Mouse (Mus musculus) adrenal gland, postnatal 14 days (tissue): ENCODE data around the gene Bcl7c. TPM values are rescaled to one million over a fixed set of nuclear protein-coding genes. Genes with fewer than 3 reads are reported as not detected.
"Not testable (repeated sequence)": the region's sequence is repeated elsewhere in the genome, so short reads cannot be mapped to it uniquely, and the experiment has no call there.

Source experiments
- DNase-seq: peaks from one replicate; pipeline ENCODE4 v3.0.0; 2021; ENCODE audit warnings: mixed read lengths
- long read RNA-seq, 2 experiments: library from polyadenylated mRNA; stranded (forward); transcript quantifications; one replicate each; pipeline ENCODE4 v2.0.0; 2021
- total RNA-seq: library from RNA; stranded (reverse); gene quantifications from 2 replicates; pipeline ENCODE4 v1.2.3, GENCODE M21; 2021

Gene Bcl7c
- 64.8 and 69.2 TPM in 2 replicates for total RNA-seq
- long read RNA-seq, experiment 1, transcript Bcl7c-201 (6 exons, 1,132 nt): major isoform, 64 of 75 reads
- long read RNA-seq, experiment 1, partial matches to known transcripts: 3 of 75 reads
- long read RNA-seq, experiment 1, other reads (novel, unspliced or antisense): 7 of 75 reads
- long read RNA-seq, experiment 2, transcript Bcl7c-201 (6 exons, 1,132 nt): major isoform, 42 of 54 reads
- long read RNA-seq, experiment 2, partial matches to known transcripts: 6 of 54 reads
- long read RNA-seq, experiment 2, other reads (novel, unspliced or antisense): 6 of 54 reads

DNA sequence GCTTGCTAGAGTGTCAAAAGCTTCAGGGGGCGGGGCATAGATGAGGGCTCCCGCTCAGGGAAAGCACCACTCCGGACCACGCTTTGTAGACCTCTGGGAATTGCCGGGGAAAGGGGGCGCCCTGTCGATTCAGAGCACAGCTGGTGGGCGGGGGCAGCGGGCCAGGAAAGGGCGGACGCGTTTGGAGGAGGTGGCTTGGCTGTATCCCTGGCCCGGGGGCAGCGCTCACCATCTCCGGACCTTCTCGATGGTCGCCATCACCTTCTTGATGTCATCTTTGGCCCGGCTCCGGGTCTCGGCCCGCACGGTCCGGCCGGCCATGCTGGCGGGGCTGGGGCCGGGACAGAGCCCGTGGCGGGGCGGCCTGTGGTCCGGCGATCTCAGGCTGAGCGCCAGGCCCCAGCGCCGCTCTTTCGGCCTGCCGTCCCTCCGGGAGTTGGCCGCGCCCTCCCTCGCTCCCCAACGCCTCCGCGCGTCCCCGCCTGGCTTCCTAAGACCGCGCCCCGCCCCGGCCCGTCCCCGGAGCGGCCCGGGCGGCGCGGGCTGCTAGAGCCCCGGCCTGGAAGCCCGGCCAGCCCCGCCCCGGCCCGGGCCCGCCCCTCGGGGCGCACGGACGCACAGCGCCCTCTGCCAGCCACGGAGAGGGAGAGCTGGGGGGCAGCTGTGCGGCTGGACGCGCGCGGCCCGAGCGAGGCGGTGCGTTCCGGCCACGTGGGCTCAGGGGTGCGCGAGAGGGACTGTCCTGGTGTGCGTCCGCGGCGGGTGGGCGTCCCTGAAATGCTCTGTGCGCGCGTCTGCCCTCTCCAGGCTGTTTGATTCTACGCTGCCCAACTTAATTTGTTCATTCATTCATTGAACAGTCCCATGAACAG, at the start of gene Bcl7c:
Gene Bcl7c (minus strand): TSS at position 727 of the 872 bp plus-strand sequence.
- DNase-seq: peak; percentile 96

DNA sequence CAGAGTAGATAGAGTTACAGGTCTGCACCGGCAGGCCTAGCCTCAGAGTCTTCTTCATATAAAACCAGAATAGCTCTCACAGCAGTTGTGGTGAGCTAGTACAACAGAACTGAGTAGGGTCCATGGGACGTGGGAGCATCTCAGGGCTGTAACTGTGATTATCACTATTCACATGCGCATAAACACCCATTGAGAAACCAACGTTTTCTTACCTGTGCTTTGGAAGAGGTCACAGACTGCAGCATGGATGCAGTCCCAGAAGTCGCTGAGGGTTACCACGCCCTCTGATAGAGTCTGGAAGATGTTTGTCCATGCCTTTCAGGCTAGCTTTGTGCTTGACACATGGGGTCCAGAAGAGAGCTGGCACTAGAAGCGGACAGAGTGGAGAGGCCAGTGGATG, 45.0 kb upstream of the Bcl7c start:
- no peak for DNase-seq

DNA sequence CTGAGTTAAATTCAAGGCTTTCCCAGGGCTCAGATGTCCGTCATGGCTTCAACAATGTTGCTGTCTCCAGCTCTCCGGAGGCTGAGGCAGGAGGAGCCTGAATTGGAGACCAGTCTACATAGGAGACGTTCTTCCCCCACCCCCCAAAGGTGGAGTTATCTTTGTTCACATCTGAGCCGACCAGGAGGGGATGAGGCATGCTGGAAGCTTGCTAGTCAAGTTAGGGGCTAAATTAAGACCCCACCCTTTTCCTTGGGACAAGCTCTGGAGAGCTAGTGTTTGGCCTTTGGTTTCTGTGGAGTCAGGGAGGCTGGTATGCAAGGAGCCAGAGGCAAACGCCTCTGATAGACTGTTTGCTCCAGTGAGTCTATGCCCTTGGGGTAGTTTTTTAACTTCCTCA, 44.4 kb upstream of the Bcl7c start:
- no peak for DNase-seq

DNA sequence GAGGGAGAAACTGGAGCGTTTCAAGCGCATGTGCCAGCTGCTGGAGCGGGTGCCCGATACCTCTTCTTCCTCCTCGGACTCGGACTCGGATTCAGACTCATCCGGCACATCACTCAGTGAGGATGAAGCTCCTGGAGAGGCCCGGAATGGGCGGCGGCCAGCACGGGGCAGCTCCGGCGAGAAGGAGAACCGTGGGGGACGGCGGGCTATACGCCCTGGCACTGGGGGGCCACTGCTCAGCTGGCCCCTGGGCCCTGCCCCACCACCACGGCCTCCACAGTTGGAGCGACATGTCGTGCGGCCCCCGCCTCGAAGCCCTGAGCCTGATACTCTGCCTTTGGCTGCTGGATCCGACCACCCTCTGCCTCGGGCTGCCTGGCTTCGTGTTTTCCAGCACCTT, 43.3 kb upstream of the Bcl7c start:
- DNase-seq: no peak

DNA sequence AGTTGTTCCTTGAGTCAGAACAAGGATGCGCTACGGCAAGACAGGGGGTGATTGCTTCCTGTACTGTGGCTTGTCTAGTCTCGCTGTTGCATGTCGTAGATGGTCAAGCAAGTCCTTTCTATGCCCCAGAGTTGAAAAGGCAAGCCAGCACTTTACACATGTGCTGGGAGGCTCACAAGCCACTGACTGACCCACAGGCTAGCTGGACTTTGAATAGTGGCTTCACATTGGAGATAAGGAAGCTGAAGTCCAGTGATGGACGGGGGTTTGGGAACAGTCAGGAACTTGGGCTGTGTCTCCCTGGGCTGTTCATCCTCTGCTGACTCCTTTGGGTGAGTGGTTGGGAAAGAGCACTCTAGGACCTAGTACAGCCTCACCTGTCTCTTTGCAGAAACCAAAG, 42.9 kb upstream of the Bcl7c start:
- DNase-seq: no peak

DNA sequence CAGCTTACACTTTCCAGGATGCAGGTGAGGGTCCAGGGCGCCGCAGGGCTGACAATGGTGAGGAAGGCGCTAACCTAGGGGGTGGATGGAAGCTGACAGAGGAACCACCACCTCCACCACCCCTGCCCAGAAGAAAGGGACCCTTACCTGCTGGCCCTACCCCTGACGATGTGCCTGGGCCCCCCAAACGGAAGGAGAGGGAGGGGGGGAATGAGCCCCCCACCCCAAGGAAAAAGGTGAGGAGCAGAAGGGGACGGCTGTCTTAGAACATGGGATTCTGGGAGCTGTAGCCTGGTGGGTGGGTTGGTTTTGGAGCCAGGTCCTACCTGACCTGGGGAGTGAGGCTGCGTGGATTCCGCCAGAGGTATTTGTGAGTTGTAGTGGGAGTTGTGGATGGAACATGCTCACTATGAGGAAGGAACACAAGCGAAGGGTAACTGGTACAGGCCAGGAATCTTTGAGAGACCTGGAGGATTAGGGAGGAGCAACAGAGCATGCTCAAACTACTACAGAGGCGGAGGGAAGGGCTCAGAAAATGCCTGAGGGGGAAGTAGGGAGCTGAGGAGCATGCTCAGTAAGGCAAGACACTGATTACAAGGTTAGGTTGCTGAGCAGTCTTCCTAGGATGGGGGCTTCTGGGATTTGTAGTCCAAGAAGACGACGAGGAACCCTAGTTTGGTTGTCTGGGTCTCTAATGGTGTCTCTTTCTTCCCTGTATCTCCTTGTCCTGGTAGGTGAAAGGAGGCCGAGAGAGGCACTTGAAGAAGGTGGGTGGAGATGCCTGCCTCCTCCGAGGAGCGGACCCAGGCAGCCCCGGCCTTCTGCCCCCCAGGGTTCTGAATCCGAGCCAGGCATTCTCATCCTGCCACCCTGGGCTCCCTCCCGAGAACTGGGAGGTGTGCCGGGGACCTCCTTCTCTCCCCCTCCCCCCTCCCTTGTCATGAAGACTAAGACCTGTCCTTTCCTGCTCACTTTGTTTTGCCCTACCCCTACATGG, 41.7 kb upstream of the Bcl7c start:
- no peak for DNase-seq

DNA sequence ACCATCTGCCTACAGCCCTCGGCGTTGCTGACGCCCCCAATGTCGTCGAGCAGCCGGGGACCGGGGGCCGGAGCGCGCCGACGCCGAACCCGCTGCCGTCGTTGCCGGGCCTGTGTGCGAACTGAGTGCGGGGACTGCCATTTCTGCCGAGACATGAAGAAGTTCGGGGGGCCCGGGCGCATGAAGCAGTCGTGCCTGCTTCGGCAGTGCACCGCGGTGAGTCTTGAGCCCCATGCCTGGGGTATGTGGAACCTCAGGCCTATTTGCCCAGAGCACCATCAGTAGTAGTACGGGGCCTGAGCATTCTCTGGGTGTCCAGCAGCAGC, 39.5 kb upstream of the Bcl7c start:
- no peak for DNase-seq

DNA sequence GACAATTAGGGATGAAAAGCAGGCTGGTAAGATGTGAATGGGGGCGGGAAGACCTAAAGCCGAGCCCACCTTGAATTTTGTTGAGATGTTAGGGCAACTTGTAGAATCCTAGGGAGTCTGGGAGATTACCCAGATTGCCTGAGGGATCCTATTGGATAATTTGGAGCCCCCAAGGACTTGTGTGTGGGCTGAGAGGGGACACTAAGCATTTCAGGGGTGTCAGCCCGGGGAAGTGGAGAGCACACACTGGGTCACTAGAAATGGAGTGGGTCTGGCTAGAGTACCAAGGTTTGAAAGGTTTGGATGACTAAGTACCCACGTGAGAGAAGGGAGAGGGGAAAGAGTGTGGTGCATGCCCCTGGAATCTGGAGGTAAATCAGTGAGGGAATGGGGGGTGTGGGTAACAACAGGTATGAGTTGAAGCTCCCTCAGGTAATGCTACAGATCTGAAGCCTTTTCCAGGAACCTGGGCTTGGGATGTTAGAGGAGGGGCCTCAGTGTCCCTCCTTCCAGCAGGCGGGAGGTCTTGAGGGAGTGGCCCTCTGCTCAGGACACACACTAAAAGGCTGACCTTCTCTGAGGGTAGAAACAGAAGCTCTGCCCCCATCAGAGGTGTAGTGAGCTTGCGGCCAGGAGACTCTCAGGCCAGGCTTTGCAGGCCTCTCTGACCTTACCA, 39.0 kb upstream of the Bcl7c start:
- DNase-seq: no peak

DNA sequence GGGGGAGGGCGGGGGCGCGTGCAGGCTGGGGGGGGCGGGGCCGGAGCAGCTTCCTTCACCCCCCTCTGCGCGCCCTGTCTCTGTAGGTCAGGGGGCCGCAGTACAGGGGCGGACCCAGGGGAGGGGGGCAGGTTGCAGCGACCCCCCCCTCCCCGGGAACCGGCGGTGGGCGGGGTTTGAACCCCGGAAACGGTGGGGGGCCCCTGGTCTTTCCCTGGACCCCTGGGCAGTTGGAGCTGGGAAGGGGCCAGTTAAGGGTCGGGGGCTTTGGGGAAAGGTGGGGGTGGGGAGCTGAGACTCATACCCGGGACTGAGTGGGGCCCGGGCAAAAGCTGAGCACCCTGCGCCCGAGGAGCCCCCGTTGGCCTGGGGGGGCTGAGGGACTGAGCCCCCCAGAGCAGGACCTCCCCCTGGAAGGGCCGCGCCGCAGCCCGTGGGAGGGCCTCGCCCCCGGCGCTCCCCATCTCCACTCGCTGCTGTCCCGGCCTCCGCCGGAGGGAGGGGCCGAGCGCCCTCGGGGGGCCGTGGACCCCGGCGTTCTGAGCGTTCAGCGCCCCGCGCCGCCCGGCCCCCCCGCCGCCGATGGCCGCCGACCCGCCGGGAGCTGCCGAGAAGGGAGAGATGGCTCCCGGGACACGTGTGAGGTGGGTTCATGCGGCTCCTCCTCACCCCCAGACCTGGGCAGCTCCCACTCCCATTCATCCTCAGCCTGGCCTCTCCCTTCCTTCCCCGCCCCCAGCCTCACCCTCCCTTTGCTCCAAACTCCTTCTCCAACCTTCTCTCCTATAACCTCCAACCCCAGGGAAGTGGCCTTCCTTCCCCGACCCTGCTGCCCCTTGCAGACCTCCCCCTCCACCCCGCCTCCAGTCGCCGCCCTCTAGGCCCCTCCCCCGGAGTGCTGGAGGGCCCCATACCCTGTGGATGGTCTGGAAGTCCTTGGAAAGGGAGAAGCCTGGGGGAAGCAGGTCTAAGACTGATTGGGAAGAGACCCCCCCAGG, 38.1 kb upstream of the Bcl7c start:
- peak; percentile 49 for DNase-seq

DNA sequence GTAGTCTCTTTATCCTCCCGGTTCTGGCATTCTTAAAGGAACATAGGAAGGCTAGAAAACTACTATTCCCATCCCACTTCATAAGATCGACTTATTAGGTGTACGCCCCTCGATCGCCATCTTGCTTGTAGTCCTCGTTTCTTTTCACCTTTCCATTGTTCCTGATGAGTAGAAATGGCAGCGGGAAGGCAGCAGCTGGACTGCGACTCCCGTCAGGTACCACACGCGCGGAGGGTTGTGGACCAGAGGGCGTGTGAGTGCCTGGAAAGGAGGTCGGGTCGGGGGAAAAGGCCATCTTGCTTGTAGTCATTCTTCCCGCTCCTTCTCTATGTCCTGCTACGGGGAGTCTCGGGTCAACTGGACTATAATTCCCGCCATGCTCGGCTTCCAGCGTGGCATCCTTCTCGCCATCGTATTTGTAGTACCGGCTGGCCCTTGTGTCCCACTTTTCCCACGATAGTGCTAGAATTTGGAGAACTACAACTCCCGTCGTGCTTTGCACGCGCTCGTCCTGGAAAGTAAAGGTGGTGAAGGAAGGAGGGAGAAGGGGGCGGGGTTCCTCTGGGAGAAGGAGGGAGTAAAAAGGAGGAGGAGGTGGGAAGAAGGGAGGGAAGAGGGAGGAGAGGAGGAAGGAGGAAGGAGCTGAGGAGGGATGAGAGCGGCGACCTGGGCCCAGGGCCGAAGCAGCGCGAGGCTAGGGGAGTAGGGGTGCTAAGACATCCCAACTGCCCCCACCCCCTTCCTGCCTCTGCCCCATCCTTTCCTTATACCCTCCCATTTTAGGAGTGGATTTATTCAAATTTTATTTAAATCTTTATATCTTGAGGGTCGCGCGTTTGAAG, 37.1 kb upstream of the Bcl7c start:
- DNase-seq: peak; percentile 95

DNA sequence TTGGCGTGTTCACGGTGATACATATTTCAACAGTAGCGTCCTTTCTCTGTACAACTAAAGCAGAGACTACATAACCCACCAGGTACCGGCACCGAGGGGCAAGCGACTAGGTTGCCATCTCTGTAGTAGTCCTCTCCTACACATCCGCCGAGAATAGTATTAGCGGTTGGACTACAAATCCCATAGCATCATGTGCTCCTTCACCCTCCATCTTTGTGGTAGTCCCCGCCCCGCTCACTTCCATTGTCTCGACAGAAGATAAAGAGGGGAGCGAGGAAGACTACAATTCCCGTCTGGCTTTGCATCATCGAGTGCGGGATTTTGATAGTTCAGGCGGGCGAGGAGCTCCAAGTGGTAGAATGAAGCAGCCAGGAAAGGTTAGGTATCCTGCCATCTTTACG, 36.5 kb upstream of the Bcl7c start:
- DNase-seq: peak; percentile 95

DNA sequence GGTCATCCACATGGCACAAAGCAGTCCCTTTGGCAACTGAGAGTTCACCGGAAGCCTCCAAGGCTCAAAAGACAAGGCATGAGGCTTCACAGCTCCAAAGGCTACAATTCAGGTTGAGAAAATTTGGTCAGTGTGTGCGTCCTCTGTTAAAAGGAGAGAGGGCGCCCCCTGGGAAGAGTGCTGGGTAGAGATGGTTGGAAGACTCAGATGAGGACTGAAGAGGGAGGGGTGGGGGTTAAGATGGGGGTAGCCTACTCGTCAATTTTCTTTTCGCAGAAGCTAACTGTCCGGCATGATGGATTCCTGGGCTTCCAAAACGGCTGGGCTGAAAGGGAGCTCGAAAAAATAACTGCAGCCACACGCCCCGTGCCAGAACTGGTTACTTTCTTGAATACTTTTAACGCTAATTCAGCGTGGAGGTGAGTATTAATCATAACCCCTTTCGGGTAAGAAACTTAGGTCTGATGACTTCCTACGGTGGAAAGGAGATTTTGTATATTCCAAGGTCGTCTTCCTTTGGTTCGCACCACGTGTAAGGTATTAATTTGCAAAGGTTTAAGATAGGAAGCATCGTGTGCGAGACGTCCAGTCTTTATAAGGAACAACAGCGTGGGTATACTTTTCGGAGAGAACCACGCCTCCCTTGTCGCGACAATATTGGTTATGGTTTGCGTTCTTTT, 35.8 kb upstream of the Bcl7c start, which contains the start of gene Fbxl19:
Gene Fbxl19 (plus strand): TSS at position 178 of the 680 bp plus-strand sequence.
- peak; percentile 86 for DNase-seq

DNA sequence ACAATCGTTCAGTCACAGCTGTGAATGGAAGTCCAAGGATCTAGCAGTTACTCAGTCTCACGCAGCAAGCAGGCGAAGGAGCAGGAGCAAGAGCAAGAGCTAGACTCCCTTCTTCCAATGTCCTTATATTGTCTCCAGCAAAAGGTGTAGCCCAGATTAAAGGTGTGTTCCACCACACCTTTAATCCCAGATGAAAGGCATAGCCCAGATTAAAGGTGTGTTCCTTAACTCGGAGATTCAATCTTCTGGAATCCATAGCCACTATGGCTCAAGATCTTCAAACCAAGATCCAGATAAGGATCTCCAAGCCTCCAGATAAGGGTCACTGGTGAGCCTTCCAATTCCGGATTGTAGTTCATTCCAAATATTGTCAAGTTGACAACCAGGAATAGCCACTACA, 23.3 kb upstream of the Bcl7c start, which contains the start of gene Ctf2:
Gene Ctf2 (minus strand): TSS at position 101 of the 400 bp plus-strand sequence.
- DNase-seq: not testable (repeated sequence)

DNA sequence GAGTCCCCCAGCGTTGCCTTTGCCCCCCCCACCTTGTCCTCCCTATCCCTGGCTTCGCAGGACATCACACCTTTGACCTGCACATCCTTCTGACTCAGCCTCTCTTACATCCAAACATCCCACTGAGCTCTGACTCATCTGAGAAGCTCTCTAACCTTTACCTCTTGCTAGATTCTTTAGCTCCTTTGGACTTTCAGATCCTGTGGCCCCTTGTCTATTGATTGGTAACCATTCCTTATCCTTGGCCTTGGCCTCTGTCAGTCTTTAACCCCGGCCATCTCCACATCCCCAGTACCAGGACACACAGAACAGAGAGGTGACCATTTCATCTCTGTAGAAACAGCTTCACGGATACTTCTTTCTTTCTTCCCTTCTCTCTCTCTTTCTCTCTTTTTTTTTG, 21.4 kb upstream of the Bcl7c start:
- DNase-seq: no peak

DNA sequence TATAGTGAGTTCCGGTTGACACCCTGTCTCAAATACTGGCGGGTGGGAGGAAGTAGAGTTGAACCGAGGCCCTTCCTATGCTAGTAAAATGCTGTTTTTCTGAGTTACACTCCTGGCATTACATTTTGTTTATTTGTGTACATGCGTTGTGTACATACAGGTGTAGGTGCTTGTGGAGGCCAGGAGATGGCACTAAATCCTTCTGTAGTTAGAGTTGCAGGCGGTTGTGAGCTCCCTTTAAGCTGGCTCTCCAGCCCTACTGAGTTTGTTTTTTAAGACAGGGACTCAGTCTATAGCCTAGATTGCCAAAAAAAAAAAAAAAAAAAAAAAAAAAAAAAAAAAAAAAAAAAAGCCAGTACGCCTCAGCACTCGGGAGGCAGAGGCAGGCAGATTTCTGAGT, 19.2 kb upstream of the Bcl7c start:
- DNase-seq: no peak

DNA sequence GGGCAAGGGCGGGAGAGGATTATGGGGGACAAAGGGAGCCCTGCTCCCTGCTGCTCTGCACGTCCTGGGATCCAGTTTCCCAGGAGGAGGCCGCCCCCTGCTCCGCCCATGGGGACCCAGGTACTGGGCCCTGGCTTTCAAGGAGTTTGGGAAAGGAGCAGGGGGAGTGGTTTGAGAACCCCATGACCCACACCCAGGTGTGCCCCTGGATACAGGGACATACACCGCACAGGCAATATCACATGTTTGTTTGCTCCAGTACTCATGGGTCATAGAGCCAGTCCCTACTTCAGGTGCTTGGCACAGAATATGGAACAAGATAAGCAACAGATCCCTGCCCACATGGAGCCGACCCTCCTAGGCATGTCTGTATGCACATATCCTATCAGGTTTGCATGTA, 17.2 kb upstream of the Bcl7c start:
- DNase-seq: no peak

DNA sequence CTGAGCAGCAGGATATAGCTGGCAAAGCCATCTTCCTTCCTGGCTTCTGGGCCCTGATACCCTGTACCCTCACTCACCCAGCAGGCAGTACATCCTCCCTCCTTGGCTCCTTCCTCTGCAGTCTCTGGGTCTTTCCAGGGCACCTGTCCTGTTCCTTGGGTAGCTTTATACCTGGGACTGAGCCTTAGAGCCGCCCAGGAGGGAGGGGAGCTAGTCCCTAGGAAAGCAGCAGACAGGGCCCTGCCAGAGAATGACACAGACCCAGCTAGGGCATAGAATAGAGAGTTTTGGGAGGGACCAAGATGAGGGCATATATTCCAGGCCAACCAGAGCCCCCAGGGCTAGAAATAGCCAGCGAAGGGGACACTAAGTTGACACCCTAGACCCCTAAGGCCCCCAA, 16.8 kb upstream of the Bcl7c start:
- no peak for DNase-seq

DNA sequence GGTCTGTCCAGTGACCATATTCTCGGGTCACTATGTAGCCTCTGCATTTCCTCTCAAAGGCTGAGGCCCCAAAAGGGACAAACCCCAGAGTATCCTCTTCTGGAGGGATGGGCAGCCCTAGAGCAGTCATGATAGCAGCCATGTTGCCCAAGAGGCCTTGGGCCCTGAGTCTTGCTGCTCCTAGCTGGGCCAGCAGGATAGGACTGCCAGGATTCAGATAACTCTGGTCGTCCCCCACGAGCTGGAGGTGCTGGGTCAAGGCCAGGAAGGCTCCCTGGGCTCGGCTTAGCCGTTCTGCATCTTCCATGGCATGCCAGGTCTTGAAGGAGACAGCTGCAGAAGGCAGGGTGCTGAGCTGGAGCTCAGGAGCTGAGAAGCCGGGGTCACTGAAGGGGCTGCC, 10.5 kb upstream of the Bcl7c start:
- peak; percentile 37 for DNase-seq

DNA sequence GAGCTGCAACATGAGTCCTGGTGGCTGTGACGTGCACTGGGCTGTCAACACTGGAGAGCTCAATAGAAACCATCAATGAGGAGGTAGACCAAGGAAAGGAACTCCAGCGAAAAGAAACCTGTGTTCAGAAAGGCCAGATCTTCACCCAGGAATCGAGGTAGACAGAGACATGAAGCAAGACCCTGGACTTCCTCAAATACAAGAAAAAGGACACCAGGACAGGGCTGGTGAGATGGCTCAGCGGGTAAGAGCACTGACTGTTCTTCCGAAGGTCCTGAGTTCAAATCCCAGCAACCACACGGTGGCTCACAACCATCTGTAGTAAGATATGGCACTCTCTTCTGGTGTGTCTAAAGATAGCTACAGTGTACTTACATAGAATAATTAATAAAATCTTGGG, 9.6 kb upstream of the Bcl7c start:
- no peak for DNase-seq
